Mouse (Mus musculus) gastrocnemius, postnatal 10 days (tissue): ENCODE results near the gene 4930402H24Rik. TPM values are rescaled to one million over a fixed set of nuclear protein-coding genes. Genes with fewer than 3 reads are reported as not detected.
"Not testable (repeated sequence)": the region's sequence is repeated elsewhere in the genome, so short reads cannot be mapped to it uniquely, and the experiment has no call there.

Experiments
- DNase-seq: peaks from one replicate; pipeline ENCODE4 v3.0.0; 2021; ENCODE audit warnings: mixed read lengths
- total RNA-seq, 2 experiments: library from RNA; stranded (reverse); gene quantifications; 2 replicates each; pipeline ENCODE4 v1.2.3; 2021

4930402H24Rik gene
- total RNA-seq, 2 experiments from 2014 or later, result 10.1 to 12.8 TPM

DNA sequence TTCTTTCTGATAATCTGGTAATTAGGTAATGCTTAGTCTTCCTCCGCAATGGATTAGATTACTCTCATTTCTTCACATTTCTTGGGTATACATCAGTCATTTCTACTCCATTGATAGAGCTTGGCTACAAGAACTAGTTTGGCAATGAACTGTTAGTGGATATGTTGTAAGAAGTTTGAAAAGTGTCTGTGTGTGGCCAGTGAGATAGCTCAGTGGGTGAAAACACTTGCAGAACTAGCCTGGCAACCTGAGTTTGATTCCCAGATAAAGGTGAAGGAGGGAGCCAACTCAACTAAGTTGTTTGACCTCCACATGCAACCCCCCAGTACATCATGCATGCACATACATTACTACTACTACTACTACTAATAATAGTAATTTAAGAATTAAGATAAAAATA lies 53.2 kb downstream of the 4930402H24Rik start:
- no peak for DNase-seq

DNA sequence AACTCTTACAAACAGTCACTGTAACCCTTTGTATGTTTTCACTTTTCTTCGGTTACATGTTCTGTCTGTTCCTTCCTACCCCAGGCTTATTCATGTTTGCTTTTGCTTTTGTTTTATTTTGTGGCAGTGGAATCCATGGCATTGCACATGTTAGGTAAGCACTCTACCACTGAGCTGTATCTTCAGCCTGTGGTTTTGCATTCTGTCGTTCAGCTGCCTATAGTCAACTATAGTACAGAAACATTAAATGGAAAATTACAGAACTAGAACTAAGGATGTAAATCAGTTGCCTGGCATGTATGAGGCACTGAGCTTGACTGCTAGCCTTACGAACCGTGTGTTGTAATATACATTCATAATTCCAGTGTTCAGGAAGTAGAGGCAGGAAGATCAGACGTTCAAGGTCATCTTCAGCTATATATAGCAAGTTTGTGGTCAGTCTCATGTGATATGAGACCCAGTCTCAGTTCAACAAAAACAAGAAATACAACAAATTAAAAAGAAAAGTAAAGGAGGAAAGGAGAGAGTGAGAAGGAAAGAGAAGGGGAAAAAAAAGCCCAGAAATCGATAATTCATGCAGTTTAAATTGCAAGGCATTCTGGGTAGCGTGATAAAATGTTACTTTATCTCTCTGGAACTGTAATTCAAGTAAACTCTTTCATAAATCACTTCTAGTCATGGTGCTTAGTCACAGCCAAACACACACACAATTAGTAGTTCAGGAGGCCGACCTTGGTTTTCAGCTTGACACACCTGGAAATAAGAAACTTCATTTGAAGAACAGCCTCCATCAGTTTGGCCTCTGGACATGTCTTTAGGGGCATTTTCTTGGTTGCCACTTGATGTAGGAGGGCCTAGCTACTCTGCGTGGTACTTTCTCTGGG lies 54.6 kb downstream of the 4930402H24Rik start:
- DNase-seq, result no peak

DNA sequence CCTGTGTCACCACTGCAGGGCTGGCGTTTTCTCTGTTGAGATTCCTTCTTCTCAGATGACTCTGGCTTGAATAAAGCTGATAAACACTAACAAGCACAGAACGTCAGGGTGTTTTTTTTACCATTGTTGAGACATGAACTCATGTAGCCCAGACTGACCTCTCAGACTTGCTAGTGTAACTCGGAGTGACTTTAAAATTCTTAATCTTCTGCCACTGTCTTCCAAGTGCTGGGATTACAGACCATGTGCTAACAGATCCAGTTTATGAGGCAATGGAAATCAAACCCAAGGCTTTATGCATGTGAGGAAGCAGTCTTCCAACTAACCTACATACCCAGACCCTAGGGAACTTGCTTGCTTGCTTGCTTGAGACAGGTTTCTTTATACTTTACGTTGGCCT lies 56.5 kb downstream of the 4930402H24Rik start:
- DNase-seq, result no peak

DNA sequence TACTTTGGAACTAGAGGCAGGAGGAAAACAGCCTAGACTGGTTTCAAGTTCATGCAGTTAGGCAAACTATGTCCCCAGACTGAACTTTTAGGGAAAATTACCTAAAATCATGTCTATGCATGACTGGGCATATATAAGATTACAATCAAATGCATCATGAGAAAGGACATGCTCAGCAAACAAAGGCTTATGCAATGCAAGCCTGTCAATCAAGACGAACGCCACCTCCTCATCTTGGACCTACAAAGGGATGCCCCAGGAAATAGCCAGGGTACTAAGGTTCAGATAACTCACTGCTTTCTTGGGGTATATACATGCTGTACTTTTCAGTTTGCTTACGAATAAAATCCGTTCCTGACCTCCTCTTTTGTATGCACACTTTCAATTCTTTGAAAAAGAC lies 57.9 kb downstream of the 4930402H24Rik start:
- DNase-seq, result no peak

DNA sequence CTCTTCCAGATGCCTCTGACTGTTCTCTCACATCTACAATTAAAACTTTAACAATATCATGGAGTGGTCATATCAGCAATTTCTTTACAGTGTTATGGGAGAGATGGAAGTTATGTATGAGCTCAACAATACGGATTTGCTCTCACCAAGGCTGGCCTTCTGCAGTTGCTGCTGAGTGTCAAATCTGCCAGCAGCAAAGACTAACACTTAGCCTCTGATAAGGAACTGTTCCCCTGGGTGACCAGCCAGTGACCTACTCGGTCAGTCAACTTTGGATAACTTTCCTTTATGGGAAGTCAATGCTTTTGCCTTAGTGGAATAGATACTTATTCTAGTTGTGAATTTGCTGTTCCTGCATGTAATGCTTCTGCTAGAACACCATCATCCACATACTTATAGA lies 62.6 kb downstream of the 4930402H24Rik start:
- DNase-seq, result no peak

DNA sequence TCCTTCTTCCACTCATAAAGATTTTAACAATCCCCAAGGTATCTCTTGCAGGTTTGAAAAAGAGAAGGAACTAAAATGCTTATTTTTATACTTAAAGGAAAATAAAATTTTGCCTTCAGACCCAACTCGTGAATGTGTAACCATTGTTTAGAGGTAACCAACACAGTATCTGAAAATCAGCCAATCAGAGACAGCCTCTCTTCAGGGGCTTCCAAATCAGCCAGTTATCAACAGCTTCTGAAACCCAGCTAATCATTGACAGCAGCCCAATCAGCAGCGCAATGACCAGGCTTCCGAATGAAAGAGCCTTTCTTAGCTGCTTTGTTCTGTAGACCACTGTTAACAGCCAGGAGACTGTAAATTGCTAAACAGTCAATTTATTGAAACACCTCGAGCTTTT lies 65.4 kb downstream of the 4930402H24Rik start:
- no peak for DNase-seq

DNA sequence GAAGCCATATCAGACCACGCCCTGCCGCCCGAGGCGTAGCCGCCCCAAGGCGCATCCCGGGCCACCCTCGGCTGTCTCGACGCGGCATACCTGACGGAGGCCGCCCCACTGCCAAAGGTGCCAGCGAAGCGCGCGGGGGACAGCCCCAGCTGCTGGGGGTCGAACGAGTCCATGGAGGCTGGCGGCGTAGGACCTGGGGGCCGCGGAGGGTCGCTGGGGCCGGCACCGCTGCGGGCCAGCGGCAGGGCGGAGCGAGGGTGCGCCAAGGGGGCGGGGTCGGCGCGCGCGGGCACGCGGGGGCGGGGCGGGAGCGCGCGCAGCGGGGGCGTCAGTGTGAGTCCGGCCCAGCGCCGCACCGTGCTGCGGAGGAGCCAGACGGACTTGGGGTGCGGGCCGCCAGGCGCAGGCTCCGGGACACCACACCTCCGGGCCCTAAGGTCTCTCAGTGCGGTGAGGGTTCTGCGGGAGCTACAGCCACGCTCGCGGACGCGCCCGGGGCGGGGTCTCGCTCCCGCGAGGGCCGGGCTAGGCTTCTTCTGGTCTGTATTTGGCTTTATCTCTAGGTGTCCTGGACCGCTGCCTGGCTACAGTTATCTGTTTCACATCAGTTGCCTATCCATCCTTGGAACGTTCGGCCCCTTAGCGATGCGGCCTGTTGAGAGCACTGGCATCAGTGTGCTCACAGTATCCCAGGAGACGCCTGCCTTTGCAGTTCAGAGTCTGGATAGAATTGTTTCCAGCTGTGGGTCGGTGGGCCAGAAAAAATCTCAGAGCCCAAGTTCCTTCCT lies 66.1 kb downstream of the 4930402H24Rik start:
- DNase-seq, result peak; percentile 83

DNA sequence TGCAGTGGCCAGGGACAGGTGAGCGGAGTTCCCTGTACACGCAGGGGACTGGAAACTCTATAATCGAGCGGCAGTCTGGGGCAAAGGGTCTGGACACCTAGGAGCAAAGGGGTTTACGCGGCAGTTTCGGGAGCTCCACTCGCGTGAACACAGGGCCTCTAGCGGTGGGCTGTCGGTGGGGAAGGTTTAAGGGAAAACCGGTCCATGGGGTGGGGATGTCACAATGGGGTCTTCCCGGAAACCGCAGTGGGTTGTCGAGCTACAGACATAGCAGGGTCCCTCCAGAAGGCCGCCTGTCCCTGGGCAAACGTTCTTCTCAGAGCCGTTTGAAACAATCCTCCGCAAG lies 66.7 kb downstream of the 4930402H24Rik start:
- DNase-seq, result peak; percentile 4

DNA sequence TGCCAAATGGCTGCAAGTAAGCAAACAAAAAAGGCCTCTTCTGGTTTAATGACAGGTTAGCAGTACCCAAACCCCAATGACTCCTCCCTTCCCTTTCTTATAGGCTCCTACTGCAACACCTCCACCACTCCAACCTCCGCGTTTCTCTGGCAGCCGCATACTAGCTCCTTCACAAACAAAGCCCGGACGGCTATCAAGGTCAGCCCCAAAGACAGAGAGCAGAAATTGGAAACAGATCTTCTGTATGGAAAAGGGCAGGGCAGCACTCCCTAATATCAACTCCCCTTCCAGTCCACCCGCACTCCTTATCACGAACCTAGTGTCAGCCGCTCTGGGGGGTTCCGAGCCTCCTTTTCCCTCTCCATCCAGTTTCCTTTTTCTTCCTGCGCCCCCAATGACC lies 67.1 kb downstream of the 4930402H24Rik start:
- peak; percentile 3 for DNase-seq

DNA sequence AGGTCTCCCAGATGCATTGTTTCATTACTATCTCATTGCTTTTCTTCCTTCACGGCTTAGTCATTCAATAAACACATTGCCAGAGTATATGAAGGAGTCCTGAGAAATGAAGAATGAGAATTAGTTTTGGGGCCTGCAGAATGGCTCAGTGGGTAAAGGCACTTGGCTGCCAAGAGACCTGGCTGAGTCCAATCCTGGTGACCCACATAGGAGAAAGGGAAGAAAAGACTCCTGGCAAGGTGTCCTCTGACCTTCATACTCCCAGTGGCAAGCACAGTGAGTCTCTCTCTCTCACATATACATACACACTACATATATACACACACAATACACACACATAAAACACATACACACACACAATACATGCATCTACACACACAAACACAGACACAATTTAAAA lies 68.1 kb downstream of the 4930402H24Rik start:
- no peak for DNase-seq

DNA sequence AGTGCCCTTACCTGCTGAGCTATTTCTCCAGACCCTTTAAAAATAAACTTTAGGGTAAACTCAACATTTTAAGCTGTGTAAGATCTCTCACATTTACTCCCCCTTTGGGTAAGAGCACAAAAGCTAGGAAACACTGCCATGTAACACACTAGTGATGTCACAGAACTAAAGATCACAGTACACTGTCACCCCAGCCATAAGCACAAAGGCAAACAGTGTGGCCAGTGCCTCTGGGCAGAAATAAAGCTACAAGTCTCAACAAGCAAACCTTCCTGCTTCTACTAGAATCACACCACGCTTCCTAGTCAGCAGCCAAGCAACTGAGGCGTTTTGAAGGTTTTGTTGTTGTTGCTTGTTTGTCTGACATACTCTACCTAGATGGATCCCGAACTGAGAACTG lies 72.5 kb downstream of the 4930402H24Rik start:
- no peak for DNase-seq

DNA sequence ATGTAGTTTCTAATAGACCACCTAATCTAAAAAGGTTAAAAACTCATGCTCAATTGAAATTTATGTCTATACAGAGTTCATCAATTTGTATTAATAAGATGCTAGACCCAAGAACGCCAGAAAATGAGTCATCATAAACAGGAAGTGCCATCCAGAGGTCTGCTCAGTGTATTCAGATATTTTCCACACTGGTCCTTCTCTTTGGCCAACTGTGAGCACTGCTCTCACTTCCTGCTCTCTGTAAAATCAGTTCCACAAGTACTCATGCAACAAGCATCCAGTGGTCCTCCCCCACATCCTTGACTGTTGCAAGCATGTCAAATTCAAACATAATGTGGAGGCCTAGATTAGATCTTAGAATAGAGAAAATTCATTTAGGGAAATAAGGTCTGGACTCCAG lies 73.6 kb downstream of the 4930402H24Rik start:
- no peak for DNase-seq

DNA sequence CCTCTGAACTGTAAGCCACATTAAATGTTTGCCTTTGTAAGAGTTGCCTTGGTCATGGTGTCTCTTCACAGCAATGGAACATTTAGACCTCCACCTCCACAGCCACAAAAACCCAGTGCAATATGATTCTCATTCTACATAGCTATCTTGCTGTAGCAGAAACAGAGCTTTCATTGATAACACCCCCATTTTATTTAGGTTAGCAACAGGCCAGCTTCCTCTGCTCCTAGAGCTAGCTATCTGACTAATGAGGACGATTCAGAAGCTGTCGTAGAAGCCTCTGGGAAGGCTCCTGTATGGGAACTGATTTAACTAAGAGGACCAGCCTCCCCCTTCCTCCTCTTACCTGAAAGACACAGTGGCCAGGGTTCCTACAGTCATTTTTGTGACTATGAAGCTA lies 74.2 kb downstream of the 4930402H24Rik start:
- no peak for DNase-seq

DNA sequence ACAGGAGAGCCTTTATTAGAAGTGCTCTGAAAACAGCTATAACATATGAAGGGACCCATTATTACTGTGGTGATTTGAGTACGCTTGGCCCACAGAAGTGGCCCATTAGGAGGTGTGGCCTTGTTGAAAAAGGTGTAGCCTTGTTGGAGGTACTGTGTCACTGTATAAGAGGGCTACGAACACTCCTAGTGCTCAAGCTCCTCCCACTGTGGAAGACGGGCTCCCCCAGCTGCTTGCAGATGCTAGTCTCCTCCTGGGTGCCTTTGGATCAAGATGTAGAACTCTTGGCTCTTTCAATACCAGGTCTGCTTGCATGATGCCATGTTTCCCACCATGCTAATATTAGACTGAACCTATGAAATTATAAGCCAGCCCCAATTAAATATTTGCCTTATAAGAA lies 76.0 kb downstream of the 4930402H24Rik start:
- no peak for DNase-seq

DNA sequence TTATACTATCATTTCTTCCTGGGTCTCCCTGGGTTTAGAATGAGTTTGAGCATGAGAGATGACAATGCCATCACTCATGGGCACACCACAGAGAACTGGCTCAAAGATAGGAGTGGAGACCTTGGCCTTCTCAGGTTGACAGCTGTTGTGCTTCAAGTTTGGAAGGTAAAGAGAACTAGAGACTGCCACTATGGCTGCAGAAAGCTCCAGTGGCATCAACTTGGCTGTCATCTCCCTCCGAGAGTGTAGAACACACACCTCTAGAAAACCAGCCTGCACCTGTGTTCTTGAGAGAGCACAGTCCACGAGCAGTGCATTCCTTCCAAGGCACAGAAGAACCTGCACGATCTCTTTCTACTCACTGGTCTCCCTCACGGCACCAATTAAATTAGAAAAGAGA lies 76.7 kb downstream of the 4930402H24Rik start:
- no peak for DNase-seq

DNA sequence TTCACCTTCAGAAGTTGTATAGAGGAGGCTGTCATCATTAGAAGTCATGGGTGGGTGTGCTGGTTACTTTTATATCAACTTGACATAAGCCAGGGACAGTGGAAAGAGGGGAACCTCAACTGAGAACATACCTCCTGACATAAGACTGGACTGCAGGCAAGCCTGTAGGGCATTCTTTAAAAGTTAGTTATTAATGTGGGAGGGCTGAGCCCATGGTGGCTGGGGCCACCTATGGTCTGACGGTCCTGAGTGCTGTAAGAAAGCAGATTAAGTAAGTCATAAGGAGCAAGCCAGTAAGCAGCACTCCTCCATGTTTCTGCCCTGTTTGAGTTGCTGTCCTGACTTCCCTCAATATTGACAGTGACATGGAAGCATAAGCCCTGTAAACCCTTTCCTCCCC lies 77.5 kb downstream of the 4930402H24Rik start:
- no peak for DNase-seq

DNA sequence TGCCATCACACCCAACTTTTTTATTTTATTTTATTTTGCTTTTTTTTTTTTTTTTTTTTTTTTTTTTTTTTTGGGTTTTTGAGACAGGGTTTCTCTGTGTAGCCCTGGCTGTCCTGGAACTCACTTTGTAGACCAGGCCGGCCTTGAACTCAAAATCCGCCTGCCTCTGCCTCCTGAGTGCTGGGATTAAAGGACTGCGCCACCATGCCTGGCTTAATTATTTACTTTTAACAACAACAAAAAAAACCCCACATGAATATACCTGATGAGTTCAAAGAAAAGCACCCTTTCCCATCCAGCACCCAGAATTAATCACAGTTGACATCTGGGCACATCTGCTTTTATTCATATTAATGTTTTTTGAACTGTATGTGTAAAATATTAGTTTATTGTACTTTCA lies 78.1 kb downstream of the 4930402H24Rik start:
- DNase-seq, result not testable (repeated sequence)

DNA sequence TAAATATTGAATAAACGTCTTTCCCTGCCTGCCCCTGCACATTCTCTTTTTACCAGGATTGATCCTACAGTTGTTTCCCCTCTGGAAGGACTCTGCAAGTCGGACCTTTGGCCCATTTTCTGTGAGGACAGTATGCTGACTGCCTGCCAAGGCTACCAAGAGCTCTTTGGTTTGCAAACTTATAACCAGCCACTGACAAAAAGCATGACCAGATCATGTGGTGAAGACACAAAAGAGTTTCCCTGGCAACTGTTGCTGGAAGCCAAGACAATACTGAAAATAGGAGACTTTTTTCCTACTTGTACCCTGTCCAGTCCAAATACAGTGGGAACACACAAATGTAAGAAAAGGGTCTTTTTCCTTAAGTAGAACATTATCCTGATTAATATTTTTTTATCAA lies 78.8 kb downstream of the 4930402H24Rik start:
- peak; percentile 20 for DNase-seq

DNA sequence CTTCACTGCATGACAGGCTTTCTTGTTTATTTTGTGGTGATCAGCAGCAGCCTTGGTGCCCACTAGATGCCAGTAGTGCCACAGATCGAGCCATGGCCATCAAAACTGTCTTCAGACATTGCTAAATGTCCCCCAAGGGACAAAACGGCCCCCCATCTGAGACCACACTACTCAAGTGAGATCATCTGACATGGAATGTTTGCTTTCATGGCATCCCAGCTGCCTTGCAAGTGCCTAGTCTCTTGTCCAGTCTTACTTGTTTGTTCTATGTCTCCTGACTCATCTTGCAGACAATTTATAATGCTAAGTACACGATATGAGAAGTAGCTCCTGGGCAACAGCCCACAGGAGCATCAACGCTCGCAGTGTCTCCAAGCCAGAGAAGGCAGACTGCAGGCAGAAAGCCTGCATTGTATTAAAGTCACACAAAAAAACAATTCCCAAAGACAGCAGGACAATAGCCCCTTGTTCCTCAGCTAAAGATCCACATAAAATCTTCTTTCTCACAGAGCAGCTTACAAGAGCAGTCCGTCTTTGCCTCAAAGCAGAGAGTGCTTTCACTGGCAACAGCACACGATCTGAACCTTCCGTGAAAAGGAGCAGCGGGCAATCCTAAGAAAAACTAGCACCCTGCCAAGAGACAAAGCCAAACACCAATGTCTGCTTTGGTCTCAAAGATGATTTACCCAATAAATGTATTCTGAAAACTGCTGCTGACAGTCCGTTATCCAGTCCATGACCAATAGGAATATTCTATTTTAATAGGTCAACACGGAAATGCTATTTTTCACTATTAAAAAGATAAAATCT lies 87.2 kb downstream of the 4930402H24Rik start:
- DNase-seq, result no peak

DNA sequence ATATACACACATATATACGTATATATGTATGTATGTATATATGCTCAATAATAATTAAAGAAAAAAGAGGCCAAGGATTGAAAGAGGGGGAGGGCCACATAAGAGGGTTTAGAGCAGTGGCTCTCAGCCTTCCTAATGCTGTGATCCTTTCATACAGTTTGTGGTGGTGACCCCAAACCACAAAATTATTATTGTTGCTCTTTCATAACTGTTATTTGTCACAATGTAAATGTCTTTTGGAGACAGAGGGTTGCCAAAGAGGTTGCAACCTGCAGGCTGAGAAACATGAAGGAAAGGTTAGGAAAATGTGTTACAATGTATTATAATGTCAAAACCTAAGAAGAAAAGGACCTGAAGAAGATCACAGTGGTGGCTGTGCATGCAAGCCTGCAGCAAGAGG lies 88.3 kb downstream of the 4930402H24Rik start:
- no peak for DNase-seq

DNA sequence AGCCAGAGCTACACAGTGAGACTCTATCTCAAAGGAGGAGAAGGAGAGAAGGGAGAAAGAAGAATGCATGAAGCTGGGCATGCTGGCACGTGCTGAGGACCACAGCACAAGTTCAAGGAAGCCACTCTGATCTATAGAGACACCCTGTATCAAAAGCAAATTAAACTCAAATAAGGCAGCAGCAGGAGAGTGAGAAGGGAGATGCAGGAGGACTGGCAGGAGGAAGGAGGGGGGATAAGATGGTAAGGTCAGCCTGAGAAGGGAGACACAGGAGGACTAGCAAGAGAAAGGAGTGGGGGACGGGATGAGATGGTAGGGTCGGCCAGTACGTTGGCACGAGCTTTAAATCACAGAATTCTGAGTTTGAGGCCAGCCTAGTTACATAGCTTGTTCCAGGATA lies 90.0 kb downstream of the 4930402H24Rik start:
- DNase-seq, result no peak

DNA sequence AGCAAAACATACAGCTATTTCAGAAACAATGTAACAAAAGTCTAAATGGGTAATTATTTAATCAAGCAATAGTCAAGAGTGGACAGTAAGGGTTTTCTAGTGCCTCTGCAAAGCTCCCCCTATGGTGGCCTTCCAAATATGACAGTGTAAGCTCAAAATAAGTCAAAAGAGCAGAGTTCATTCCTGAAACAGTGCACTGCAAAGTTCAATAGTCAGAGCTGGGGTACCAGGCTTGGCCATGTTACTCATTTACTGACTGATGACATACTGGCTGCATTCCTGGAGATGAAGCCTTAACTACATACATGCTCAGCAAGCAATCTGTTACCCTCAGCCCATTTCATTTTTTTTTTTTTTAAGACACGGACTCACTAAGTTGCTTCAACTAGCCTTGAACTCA lies 91.7 kb downstream of the 4930402H24Rik start:
- no peak for DNase-seq

DNA sequence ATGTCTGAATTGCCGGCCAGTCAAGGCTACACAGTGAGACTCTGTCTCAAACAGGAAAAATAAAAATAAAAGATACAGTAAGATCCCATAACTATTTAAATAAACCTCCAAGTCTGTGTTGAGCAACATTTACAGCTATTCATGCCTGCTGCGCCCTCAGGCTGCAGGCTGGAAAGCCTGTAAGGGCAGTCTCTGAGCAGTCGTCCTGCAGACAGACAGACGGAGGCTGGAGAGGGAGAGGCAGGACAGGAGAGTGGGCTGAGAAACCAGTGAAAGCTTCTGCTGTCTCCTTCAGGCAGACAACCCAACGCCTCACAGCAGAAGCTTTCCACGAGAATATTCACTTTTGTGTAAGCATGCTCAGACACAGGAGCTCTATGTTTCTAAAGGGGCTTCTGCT lies 92.5 kb downstream of the 4930402H24Rik start:
- DNase-seq, result no peak
